Comparison of ENCODE assay signal across 9 mouse cellular contexts in the genomic region with DNA sequence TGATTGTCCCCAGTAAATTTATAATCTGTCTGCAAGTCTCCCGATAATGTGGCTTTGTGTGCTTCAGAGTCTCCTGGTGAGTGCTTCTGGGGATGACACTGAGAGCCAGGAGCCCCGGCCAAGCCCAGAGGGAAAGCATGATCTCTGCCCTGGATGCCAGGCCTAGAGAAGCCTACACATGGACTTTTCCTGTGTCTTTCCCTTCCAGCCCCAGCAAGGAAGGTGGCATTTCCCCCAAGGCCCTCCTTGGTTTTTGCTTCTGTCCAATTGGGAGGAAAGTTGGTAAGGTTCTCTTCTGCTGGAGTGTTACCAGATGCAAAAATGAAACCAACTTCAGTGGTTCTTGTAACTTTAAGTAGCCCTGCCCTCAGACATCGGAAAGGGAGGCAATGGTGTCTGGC. TPM values are rescaled to one million over a fixed set of nuclear protein-coding genes. Genes with fewer than 3 reads are reported as not detected.
DNase-seq lines count a peak whose midpoint lies in the region; ATAC-seq and TF ChIP-seq lines count a peak whose summit lies in the region.
"Had no signal": no experiment of that assay in that cellular context is flagged by ENCODE, and none has a peak within 500 bp of the region (broad histone marks: within the 10 kb centered on the region; RNA-seq: fewer than 3 reads in every experiment).

No protein-coding gene starts in this region.

- no peak for TF ChIP-seq CTCF in cerebellum, adult 2 months (IDR thresholded peaks at IDR 0.05; ENCODE audit: borderline replicate concordance, insufficient read depth, low read depth, low read length)

- peak overlapping the region; percentile 86 for H3K4me2 ChIP-seq in embryonic facial prominence, embryonic 12.5 days (replicated peaks)
- H3K4me2 ChIP-seq in hindbrain, embryonic 11.5 days (replicated peaks; ENCODE audit: low read depth, low read length), result peak overlapping the region; percentile 28
- H3K4me2 ChIP-seq in midbrain, embryonic 13.5 days (replicated peaks), result peak overlapping the region; percentile 85

- no peak overlapping the region for H3K9ac ChIP-seq in embryonic facial prominence, embryonic 12.5 days
- H3K9ac ChIP-seq in hindbrain, embryonic 11.5 days (ENCODE audit: low read depth, low read length), result peak overlapping the region; percentile 23; the same call in 1 of the 2 replicates
- peak overlapping the region; percentile 37; the same call in 1 of the 2 replicates for H3K9ac ChIP-seq in midbrain, embryonic 13.5 days (replicated peaks)

- H3K4me3 ChIP-seq in cerebellum, adult 2 months (replicated peaks; ENCODE audit: insufficient read depth, low read depth, low read length), result peak overlapping the region; percentile 43
- H3K4me3 ChIP-seq in embryonic facial prominence, embryonic 12.5 days, result 0 out of 2 replicates have a peak overlapping the region, but pooled peaks have one; percentile 13
- H3K4me3 ChIP-seq in hindbrain, embryonic 11.5 days (ENCODE audit: low read depth, low read length), result peak overlapping the region; percentile 4; the same call in 1 of the 2 replicates
- peak overlapping the region; percentile 59 for H3K4me3 ChIP-seq in midbrain, embryonic 13.5 days (replicated peaks)
- H3K4me3 ChIP-seq: erythroblast, embryonic 14.5 days had no signal

- 4% methylated on average over 3 of the region's 3 CpGs for WGBS in cerebellum, adult 2 months
- 42% methylated on average over 3 of the region's 3 CpGs for WGBS in embryonic facial prominence, embryonic 12.5 days
- WGBS in hindbrain, embryonic 11.5 days, result 54% methylated on average over 3 of the region's 3 CpGs
- 42% methylated on average over 3 of the region's 3 CpGs for WGBS in midbrain, embryonic 13.5 days

- no peaks in the 10 kb centered on the region for H3K9me3 ChIP-seq in embryonic facial prominence, embryonic 12.5 days
- no peaks in the 10 kb centered on the region for H3K9me3 ChIP-seq in hindbrain, embryonic 11.5 days (ENCODE audit: control insufficient read depth, low read length)
- H3K9me3 ChIP-seq in midbrain, embryonic 13.5 days, result no peaks in the 10 kb centered on the region

- H3K4me1 ChIP-seq in cerebellum, adult 2 months (ENCODE audit: control insufficient read depth, insufficient read depth, low read length), result peaks cover 7% of the 10 kb centered on the region; the same call in 1 of the 2 replicates
- H3K4me1 ChIP-seq in embryonic facial prominence, embryonic 12.5 days, result peaks cover 48% of the 10 kb centered on the region
- peaks cover 28% of the 10 kb centered on the region for H3K4me1 ChIP-seq in hindbrain, embryonic 11.5 days (replicated peaks; ENCODE audit: control insufficient read depth, insufficient read depth, low read length)
- H3K4me1 ChIP-seq in midbrain, embryonic 13.5 days (replicated peaks), result peaks cover 78% of the 10 kb centered on the region

- peak overlapping the region; percentile 25; the same call in 1 of the 2 replicates for H3K27ac ChIP-seq in cerebellum, adult 2 months (ENCODE audit: insufficient read depth, low read length)
- H3K27ac ChIP-seq in embryonic facial prominence, embryonic 12.5 days, result no peak overlapping the region
- H3K27ac ChIP-seq in hindbrain, embryonic 11.5 days (ENCODE audit: low read depth, low read length), result 0 out of 2 replicates have a peak overlapping the region, but pooled peaks have one; percentile 6
- no peak overlapping the region for H3K27ac ChIP-seq in midbrain, embryonic 13.5 days

- H3K27me3 ChIP-seq in cerebellum, adult 2 months (ENCODE audit: control insufficient read depth, insufficient read depth, low read length), result no peaks in the 10 kb centered on the region
- H3K27me3 ChIP-seq in embryonic facial prominence, embryonic 12.5 days, result no peaks in the 10 kb centered on the region
- no peaks in the 10 kb centered on the region for H3K27me3 ChIP-seq in hindbrain, embryonic 11.5 days (ENCODE audit: control insufficient read depth, insufficient read depth, low read length)
- no peaks in the 10 kb centered on the region for H3K27me3 ChIP-seq in midbrain, embryonic 13.5 days

- TF ChIP-seq POLR2A in cerebellum, adult 2 months (IDR thresholded peaks at IDR 0.05; ENCODE audit: borderline replicate concordance, insufficient read depth, low read length), result no peak

- peak; percentile 42 to 49 for DNase-seq in cerebellum, adult 2 months
- DNase-seq in cerebellum, adult 9-10 months, result no peak
- peak; percentile 47 for DNase-seq in 3134 (ENCODE audit: extremely low read depth, insufficient read length, low spot score)
- DNase-seq in hindbrain, embryonic 11.5 days (ENCODE audit: low spot score), result no peak
- DNase-seq in ovary, postnatal 36 days (ENCODE audit: low spot score), result no peak
- no peak for DNase-seq in retina, postnatal 1 day

- H3K36me3 ChIP-seq in embryonic facial prominence, embryonic 12.5 days, result no peaks in the 10 kb centered on the region
- H3K36me3 ChIP-seq in hindbrain, embryonic 11.5 days (ENCODE audit: control insufficient read depth, insufficient read depth, low read length), result no peaks in the 10 kb centered on the region
- no peaks in the 10 kb centered on the region for H3K36me3 ChIP-seq in midbrain, embryonic 13.5 days

- ATAC-seq in embryonic facial prominence, embryonic 12.5 days (ENCODE audit: insufficient number of reproducible peaks, insufficient read depth, low FRiP score, low TSS enrichment), result no peak
- ATAC-seq in hindbrain, embryonic 11.5 days (ENCODE audit: low FRiP score), result no peak
- ATAC-seq in midbrain, embryonic 13.5 days, result no peak

RNA-seq across cellular contexts. Expression of a gene that starts 2.3 kb away (rescaled TPM):
- polyA plus RNA-seq in cerebellum, adult 2 months (2012; rRNA removed), result 12.3 and 13.4 TPM in 2 replicates
- polyA plus RNA-seq in embryonic facial prominence, embryonic 12.5 days (2016; fragmentation: Nextera tagmentation; extraction: Ambion mirVana), result 12.9 and 13.6 TPM in 2 replicates
- 10.4 and 11.4 TPM in 2 replicates for polyA plus RNA-seq in hindbrain, embryonic 11.5 days (2014; fragmentation: Nextera tagmentation; extraction: Ambion mirVana)
- 11.0 and 11.5 TPM in 2 replicates for polyA plus RNA-seq in midbrain, embryonic 13.5 days (2015; fragmentation: Nextera tagmentation; extraction: Ambion mirVana)

RNA-seq across cellular contexts. Expression of a gene that starts 53.3 kb away (rescaled TPM):
- 33.4 and 35.2 TPM in 2 replicates for polyA plus RNA-seq in cerebellum, adult 2 months (2012; rRNA removed)
- polyA plus RNA-seq in embryonic facial prominence, embryonic 12.5 days (2016; fragmentation: Nextera tagmentation; extraction: Ambion mirVana), result 7.7 and 8.1 TPM in 2 replicates
- 12.1 and 17.9 TPM in 2 replicates for polyA plus RNA-seq in hindbrain, embryonic 11.5 days (2014; fragmentation: Nextera tagmentation; extraction: Ambion mirVana)
- 12.7 and 14.1 TPM in 2 replicates for polyA plus RNA-seq in midbrain, embryonic 13.5 days (2015; fragmentation: Nextera tagmentation; extraction: Ambion mirVana)

RNA-seq across cellular contexts. Expression of a gene that starts 54.4 kb away (rescaled TPM):
- polyA plus RNA-seq in cerebellum, adult 2 months (2012; rRNA removed), result 5.4 and 5.6 TPM in 2 replicates
- 11.9 and 13.9 TPM in 2 replicates for polyA plus RNA-seq in embryonic facial prominence, embryonic 12.5 days (2016; fragmentation: Nextera tagmentation; extraction: Ambion mirVana)
- 10.2 and 11.5 TPM in 2 replicates for polyA plus RNA-seq in hindbrain, embryonic 11.5 days (2014; fragmentation: Nextera tagmentation; extraction: Ambion mirVana)
- polyA plus RNA-seq in midbrain, embryonic 13.5 days (2015; fragmentation: Nextera tagmentation; extraction: Ambion mirVana), result 12.2 and 13.9 TPM in 2 replicates
- polyA plus RNA-seq: erythroblast, embryonic 14.5 days had no signal

Comparison
In these comparisons a context has a peak if more than half of its experiments do, and no peak if none do; other contexts are left out.
1. DNase-seq: peak in cerebellum, adult 2 months (2 of 2) and 3134 (single experiment); none in cerebellum, adult 9-10 months (single experiment), hindbrain, embryonic 11.5 days (single experiment), ovary, postnatal 36 days (single experiment) and retina, postnatal 1 day (single experiment).
2. H3K27ac ChIP-seq: peak in cerebellum, adult 2 months (single experiment) and hindbrain, embryonic 11.5 days (single experiment); none in embryonic facial prominence, embryonic 12.5 days (single experiment) and midbrain, embryonic 13.5 days (single experiment).
3. H3K4me3 ChIP-seq: peak in every context shown above with its lines; median percentile 59 in midbrain, embryonic 13.5 days; 43 in cerebellum, adult 2 months; 13 in embryonic facial prominence, embryonic 12.5 days; 4 in hindbrain, embryonic 11.5 days.
4. H3K4me2 ChIP-seq: peak in every context shown above with its lines; median percentile 86 in embryonic facial prominence, embryonic 12.5 days; 85 in midbrain, embryonic 13.5 days; 28 in hindbrain, embryonic 11.5 days.